Mouse (Mus musculus): ENCODE measurements around the gene Sem1. TPM values are rescaled to one million over a fixed set of nuclear protein-coding genes. Genes with fewer than 3 reads are reported as not detected.
"Not testable (repeated sequence)": the region's sequence is repeated elsewhere in the genome, so short reads cannot be mapped to it uniquely, and the experiment has no call there.

The Sem1 gene
- total and polyA plus RNA-seq, 2 experiments: 15.2 to 45.6 TPM

DNA sequence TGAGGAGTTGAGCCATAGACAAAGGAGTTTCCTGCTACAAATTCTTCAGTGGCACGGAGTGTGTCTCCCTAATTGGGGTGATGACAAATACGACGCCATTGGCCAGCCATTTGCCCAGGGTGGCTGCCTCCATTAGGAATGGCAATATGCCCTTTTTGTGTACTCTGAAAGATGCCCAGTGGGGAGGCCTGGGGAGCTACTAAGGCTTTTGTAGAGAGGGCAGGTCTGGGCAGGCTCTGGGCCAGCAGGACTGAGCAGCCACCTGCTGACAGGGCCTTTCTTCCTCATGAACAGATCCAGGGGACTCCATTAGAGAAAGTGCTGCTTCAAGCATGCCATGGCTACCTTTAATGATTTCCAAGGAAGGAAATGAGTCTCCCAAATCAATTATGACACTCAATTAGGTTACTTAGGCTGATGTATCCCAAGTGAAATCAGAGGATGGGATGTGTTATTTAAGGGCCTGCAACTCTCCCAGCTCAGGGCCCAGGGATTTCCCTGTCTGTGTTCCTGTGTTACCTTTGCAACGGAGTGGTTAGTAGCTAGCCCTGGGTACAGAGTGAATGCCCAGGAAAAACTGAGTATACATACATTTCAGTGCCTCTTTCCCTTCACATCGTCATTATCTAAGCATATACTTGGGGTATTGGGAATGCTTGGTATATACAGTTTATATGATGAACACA lies 41.5 kb downstream of the Sem1 start:
- TF ChIP-seq POLR2A (IDR thresholded peaks at IDR 0.05; ENCODE audit: extremely low read depth, insufficient read depth, low read length) (no peak), CTCF (IDR thresholded peaks at IDR 0.05; ENCODE audit: low read depth, low read length) (no peak)
- no peak for DNase-seq (ENCODE audit: extremely low read depth, low read depth, low spot score)
- Histone ChIP-seq H3K27me3 (ENCODE audit: control insufficient read depth, insufficient read depth, low read length) (no peaks in the 10 kb centered on the region), H3K4me3 (ENCODE audit: insufficient read depth, low read depth, low read length) (no peak overlapping the region), H3K27ac (replicated peaks; ENCODE audit: insufficient read depth, low read depth, low read length) (no peak overlapping the region), H3K79me2 (ENCODE audit: control insufficient read depth, insufficient read depth, low read length) (no peaks in the 10 kb centered on the region), H3K9ac (ENCODE audit: low read depth, low read length) (no peak overlapping the region), H3K36me3 (ENCODE audit: control insufficient read depth, insufficient read depth, low read length) (no peaks in the 10 kb centered on the region), H3K4me1 (ENCODE audit: control insufficient read depth, insufficient read depth, low read length) (no peaks in the 10 kb centered on the region)
- 89% methylated on average over 5 of the region's 5 CpGs for WGBS

DNA sequence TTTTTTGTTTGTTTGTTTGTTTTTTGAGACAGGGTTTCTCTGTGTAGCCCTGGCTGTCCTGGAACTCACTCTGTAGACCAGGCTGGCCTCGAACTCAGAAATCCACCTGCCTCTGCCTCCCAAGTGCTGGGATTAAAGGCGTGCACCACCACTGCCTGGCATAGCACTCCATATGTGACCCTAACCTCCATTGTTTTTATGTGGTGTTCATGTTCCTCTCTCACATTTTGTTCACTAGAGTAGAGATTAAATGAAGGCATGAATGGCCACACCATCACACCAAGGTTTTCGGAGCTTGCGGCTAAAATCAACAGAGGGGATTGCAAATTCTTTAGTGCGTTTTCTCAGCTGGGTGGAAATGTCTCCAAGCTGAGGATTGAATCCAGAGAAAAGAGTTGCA lies 42.1 kb downstream of the Sem1 start:
- not testable (repeated sequence) for H3K79me2 ChIP-seq (ENCODE audit: control insufficient read depth, insufficient read depth, low read length); H3K27me3 ChIP-seq (ENCODE audit: control insufficient read depth, insufficient read depth, low read length); H3K9ac ChIP-seq (ENCODE audit: low read depth, low read length); H3K4me3 ChIP-seq (ENCODE audit: insufficient read depth, low read depth, low read length); H3K27ac ChIP-seq (replicated peaks; ENCODE audit: insufficient read depth, low read depth, low read length); H3K4me1 ChIP-seq (ENCODE audit: control insufficient read depth, insufficient read depth, low read length); H3K36me3 ChIP-seq (ENCODE audit: control insufficient read depth, insufficient read depth, low read length); DNase-seq (ENCODE audit: extremely low read depth, low read depth, low spot score)
- 97% methylated on average over 5 of the region's 5 CpGs for WGBS
